Mouse (Mus musculus): Measurements from ENCODE around the gene Sub1. TPM values are rescaled to one million over a fixed set of nuclear protein-coding genes. Genes with fewer than 3 reads are reported as not detected.

The Sub1 gene
- polyA plus RNA-seq, 2 experiments: 226 to 728 TPM

DNA sequence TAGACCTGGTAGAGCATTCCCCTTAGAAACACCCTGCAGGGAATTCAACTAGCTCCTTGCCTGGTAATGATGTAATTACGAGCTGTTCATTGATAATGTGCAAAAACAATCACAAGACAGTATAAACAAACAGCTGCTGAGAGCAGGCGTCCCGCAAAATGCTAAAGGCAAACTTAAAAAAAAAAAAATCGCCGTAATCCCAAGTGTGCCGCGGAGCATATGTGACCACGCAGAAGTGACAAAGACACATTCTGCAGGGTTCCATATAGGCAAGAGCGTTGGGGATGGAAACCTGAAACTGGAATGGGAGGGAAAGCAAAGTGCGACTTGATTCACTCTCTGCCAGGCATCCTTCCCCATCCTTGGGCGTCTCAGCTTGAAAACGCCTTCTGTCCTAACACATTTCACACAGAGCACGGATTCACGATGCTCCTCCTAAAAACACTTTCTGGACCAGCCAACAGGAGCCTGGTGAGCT, 28.0 kb upstream of the Sub1 start:
- Histone ChIP-seq H3K27me3 (ENCODE audit: control insufficient read depth, insufficient read depth, low read length) (no peaks in the 10 kb centered on the region), H3K9ac (ENCODE audit: low read depth, low read length, severe bottlenecking) (no peak overlapping the region), H3K4me1 (ENCODE audit: control insufficient read depth, insufficient read depth, low read length) (peaks cover 3% of the 10 kb centered on the region; the same call in 1 of the 2 replicates), H3K27ac (replicated peaks; ENCODE audit: low read depth, low read length) (no peak overlapping the region), H3K4me3 (replicated peaks; ENCODE audit: low read length) (no peak overlapping the region), H3K4me2 (replicated peaks; ENCODE audit: low read depth, low read length, severe bottlenecking) (no peak overlapping the region), H3K36me3 (ENCODE audit: control insufficient read depth, insufficient read depth, low read length) (no peaks in the 10 kb centered on the region), H3K9me3 (ENCODE audit: control insufficient read depth, low read length) (no peaks in the 10 kb centered on the region)
- no peak for ATAC-seq (ENCODE audit: low FRiP score, low read depth)
- DNase-seq (ENCODE audit: low spot score): no peak
- 37% methylated on average over 14 of the region's 14 CpGs for WGBS
- TF ChIP-seq POLR2A (IDR thresholded peaks at IDR 0.05; ENCODE audit: borderline replicate concordance, extremely low read depth, insufficient read depth, insufficient read length): no peak

DNA sequence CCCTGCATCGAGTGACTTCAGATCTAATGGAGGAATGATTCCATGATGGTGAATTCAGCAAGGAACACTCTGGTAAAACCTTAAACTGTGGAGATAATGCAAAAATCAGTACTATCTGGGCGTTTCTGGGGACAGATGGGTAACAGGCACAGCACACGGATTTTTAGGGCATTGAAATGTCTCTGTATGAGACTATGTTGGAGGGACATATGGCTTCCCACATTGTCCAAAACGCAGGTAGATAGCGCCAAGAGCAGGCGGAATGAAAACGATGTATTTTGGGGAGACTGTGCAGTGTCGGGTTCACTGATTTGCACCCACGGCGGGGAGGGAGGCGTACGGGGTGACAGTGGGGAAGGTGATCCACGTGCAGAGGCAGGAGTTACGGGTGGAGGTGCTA, 22.7 kb upstream of the Sub1 start:
- Histone ChIP-seq H3K4me2 (replicated peaks; ENCODE audit: low read depth, low read length, severe bottlenecking) (no peak overlapping the region), H3K9ac (ENCODE audit: low read depth, low read length, severe bottlenecking) (no peak overlapping the region), H3K27me3 (ENCODE audit: control insufficient read depth, insufficient read depth, low read length) (no peaks in the 10 kb centered on the region), H3K27ac (replicated peaks; ENCODE audit: low read depth, low read length) (no peak overlapping the region), H3K9me3 (ENCODE audit: control insufficient read depth, low read length) (no peaks in the 10 kb centered on the region), H3K4me3 (replicated peaks; ENCODE audit: low read length) (no peak overlapping the region), H3K4me1 (ENCODE audit: control insufficient read depth, insufficient read depth, low read length) (peaks cover 7% of the 10 kb centered on the region; the same call in 1 of the 2 replicates), H3K36me3 (ENCODE audit: control insufficient read depth, insufficient read depth, low read length) (no peaks in the 10 kb centered on the region)
- DNase-seq (ENCODE audit: low spot score): no peak
- ATAC-seq (ENCODE audit: low FRiP score, low read depth): no peak
- no peak for TF ChIP-seq POLR2A (IDR thresholded peaks at IDR 0.05; ENCODE audit: borderline replicate concordance, extremely low read depth, insufficient read depth, insufficient read length)
- 89% methylated on average over 14 of the region's 14 CpGs for WGBS

DNA sequence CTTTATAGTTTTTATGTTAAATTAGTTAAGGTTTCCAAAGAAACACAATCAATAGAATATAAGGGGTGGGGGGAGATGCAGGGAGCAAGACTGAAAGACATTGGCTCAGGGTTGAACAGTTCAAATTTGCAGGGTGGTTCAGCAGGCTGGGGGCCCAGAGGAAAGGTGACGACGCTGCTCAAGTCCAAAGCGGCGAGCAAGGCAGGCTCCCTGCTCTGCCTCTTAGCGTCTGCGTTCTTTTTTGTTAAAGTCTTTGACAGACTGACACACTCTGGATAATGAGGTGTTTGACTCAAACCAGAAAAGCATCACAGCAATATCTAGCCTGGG, 21.6 kb upstream of the Sub1 start:
- Histone ChIP-seq H3K4me1 (ENCODE audit: control insufficient read depth, insufficient read depth, low read length) (peaks cover 7% of the 10 kb centered on the region; the same call in 1 of the 2 replicates), H3K4me3 (replicated peaks; ENCODE audit: low read length) (no peak overlapping the region), H3K4me2 (replicated peaks; ENCODE audit: low read depth, low read length, severe bottlenecking) (peak overlapping the region; percentile 34; the same call in 1 of the 2 replicates), H3K9me3 (ENCODE audit: control insufficient read depth, low read length) (no peaks in the 10 kb centered on the region), H3K27me3 (ENCODE audit: control insufficient read depth, insufficient read depth, low read length) (no peaks in the 10 kb centered on the region), H3K27ac (replicated peaks; ENCODE audit: low read depth, low read length) (no peak overlapping the region), H3K9ac (ENCODE audit: low read depth, low read length, severe bottlenecking) (no peak overlapping the region), H3K36me3 (ENCODE audit: control insufficient read depth, insufficient read depth, low read length) (no peaks in the 10 kb centered on the region)
- 28% methylated on average over 6 of the region's 6 CpGs for WGBS
- ATAC-seq (ENCODE audit: low FRiP score, low read depth): peak; percentile 64; the same call in 1 of the 2 replicates
- DNase-seq (ENCODE audit: low spot score): no peak
- TF ChIP-seq POLR2A (IDR thresholded peaks at IDR 0.05; ENCODE audit: borderline replicate concordance, extremely low read depth, insufficient read depth, insufficient read length): no peak

DNA sequence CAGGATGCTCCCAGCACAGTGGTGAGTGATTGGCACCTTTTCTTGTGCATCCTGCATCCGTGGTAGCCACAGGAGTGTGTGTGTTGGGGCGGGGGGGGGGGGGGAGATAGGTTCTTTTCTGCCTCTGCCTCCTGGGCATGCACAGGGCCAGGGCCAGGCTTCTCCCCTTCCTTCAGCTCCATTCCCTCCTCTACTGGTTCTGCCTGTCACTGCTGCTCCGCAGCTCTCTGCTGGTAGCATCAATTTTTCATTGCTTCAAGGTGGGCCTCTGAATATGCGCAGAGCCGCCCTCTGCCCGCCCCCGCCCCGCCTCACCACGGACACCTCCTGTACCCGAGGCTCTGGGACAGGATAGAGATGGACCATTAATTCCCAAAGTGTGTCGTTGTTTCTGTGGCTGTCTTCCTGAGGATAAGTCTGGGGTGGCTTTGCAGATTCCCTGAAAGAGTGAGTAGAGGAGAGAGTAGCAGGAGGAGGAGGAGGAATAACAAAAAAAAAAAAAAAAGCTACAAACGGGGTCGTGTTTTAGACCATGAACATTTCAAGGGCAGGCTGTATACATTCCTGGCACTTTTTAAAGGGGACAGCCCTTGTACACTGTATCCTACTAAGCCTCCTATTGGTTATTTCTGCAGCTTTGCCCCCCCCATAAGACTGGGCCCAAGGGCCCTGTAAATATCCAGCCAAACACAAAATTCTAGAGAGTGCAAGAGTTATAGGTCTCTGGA, 21.1 kb upstream of the Sub1 start:
- Histone ChIP-seq H3K4me2 (replicated peaks; ENCODE audit: low read depth, low read length, severe bottlenecking) (peak overlapping the region; percentile 34), H3K4me3 (replicated peaks; ENCODE audit: low read length) (no peak overlapping the region)
- 22% methylated on average over 13 of the region's 13 CpGs for WGBS

DNA sequence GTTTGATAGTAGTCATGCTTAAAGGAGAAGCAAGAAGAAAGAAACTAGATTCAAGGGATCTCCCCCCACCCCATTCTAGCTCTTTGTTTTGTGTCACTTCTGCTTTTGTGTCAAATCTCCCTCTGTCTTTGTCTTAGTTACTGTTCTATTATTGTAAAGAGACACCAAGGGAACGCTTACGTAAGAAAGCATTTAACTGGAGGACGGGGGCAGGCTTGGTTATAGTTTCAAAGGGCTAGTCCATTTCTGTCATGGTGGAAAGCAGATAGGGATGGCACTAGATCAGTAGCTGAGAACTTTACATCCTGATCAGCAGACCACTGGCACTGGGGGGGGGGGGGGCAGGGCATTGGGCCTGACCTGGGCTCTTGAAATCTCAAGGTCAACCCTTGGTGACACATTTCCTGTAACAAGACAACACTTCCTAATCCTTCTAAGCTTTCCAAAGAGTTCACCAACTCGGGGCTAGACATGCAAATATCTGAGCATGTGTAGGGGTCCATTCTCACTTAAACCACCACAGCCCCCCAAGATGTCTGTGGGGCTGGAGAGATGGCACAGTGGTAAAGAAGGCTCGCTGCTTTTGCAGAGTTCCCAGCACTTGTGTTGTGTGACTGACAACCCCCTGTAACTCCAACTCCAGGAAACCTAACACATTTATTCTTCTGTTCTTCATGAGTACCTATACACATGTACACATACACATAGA, 17.6 kb upstream of the Sub1 start:
- H3K9me3 ChIP-seq (ENCODE audit: control insufficient read depth, low read length): no peaks in the 10 kb centered on the region
- H3K27me3 ChIP-seq (ENCODE audit: control insufficient read depth, insufficient read depth, low read length): no peaks in the 10 kb centered on the region
- 73% methylated on average over 5 of the region's 5 CpGs for WGBS
- DNase-seq (ENCODE audit: low spot score) (no peak), ATAC-seq (ENCODE audit: low FRiP score, low read depth) (no peak)
- no peak overlapping the region for H3K4me3 ChIP-seq (replicated peaks; ENCODE audit: low read length)
- no peak for TF ChIP-seq POLR2A (IDR thresholded peaks at IDR 0.05; ENCODE audit: borderline replicate concordance, extremely low read depth, insufficient read depth, insufficient read length)
- no peak overlapping the region for H3K9ac ChIP-seq (ENCODE audit: low read depth, low read length, severe bottlenecking)
- peaks cover 7% of the 10 kb centered on the region; the same call in 1 of the 2 replicates for H3K4me1 ChIP-seq (ENCODE audit: control insufficient read depth, insufficient read depth, low read length)
- no peaks in the 10 kb centered on the region for H3K36me3 ChIP-seq (ENCODE audit: control insufficient read depth, insufficient read depth, low read length)
- H3K4me2 ChIP-seq (replicated peaks; ENCODE audit: low read depth, low read length, severe bottlenecking): no peak overlapping the region
- no peak overlapping the region for H3K27ac ChIP-seq (replicated peaks; ENCODE audit: low read depth, low read length)

More for the DNA sequence above, 21.1 kb upstream of the Sub1 start:
- no peak for DNase-seq (ENCODE audit: low spot score)
- TF ChIP-seq POLR2A (IDR thresholded peaks at IDR 0.05; ENCODE audit: borderline replicate concordance, extremely low read depth, insufficient read depth, insufficient read length): no peak
- H3K9ac ChIP-seq (ENCODE audit: low read depth, low read length, severe bottlenecking): no peak overlapping the region
- no peak overlapping the region for H3K27ac ChIP-seq (replicated peaks; ENCODE audit: low read depth, low read length)
- no peaks in the 10 kb centered on the region for H3K36me3 ChIP-seq (ENCODE audit: control insufficient read depth, insufficient read depth, low read length)
- peaks cover 7% of the 10 kb centered on the region; the same call in 1 of the 2 replicates for H3K4me1 ChIP-seq (ENCODE audit: control insufficient read depth, insufficient read depth, low read length)
- ATAC-seq (ENCODE audit: low FRiP score, low read depth): peak; percentile 87
- no peaks in the 10 kb centered on the region for H3K9me3 ChIP-seq (ENCODE audit: control insufficient read depth, low read length)
- H3K27me3 ChIP-seq (ENCODE audit: control insufficient read depth, insufficient read depth, low read length): no peaks in the 10 kb centered on the region
